Mouse (Mus musculus): ENCODE data around the gene Asic5. TPM values are rescaled to one million over a fixed set of nuclear protein-coding genes. Genes with fewer than 3 reads are reported as not detected.

Asic5 gene
- polyA plus RNA-seq, 1 experiment from 2014 or later: not detected

- Histone ChIP-seq H3K4me3 (no peak within 1 kb of the TSS), H3K9ac (no peak within 1 kb of the TSS), H3K9me3 (replicated peaks) (no peaks in the 10 kb centered on the region), H3K4me2 (no peak within 1 kb of the TSS), H3K27me3 (replicated peaks) (no peaks in the 10 kb centered on the region), H3K27ac (no peak within 1 kb of the TSS), H3K36me3 (no peaks in the 10 kb centered on the region), H3K4me1 (no peaks in the 10 kb centered on the region)
- ATAC-seq: no peak
Observed at GRCm38 (mm10) chr3:81976102-81976501, 6.0 kb upstream of the Asic5 start, which contains the start of gene Tdo2. TSS of gene Tdo2 (minus strand) at chr3:81976202.

- Histone ChIP-seq H3K9me3 (replicated peaks) (no peaks in the 10 kb centered on the region), H3K36me3 (no peaks in the 10 kb centered on the region), H3K4me3 (no peak overlapping the region), H3K27ac (no peak overlapping the region), H3K4me2 (no peak overlapping the region), H3K4me1 (no peaks in the 10 kb centered on the region), H3K9ac (no peak overlapping the region), H3K27me3 (replicated peaks) (no peaks in the 10 kb centered on the region)
- 75% methylated on average over 5 of the region's 5 CpGs for WGBS (ENCODE audit: insufficient replicate concordance)
- ATAC-seq: no peak
Observed at GRCm38 (mm10) chr3:81981576-81981975, 514 bp upstream of the Asic5 start.

- WGBS (ENCODE audit: insufficient replicate concordance): 61% methylated on average over 8 of the region's 8 CpGs
- H3K27ac ChIP-seq: no peak overlapping the region
- no peaks in the 10 kb centered on the region for H3K9me3 ChIP-seq (replicated peaks)
- H3K9ac ChIP-seq: no peak overlapping the region
- H3K4me1 ChIP-seq: no peaks in the 10 kb centered on the region
- no peaks in the 10 kb centered on the region for H3K36me3 ChIP-seq
- H3K4me2 ChIP-seq: no peak overlapping the region
- no peak overlapping the region for H3K4me3 ChIP-seq
- H3K27me3 ChIP-seq (replicated peaks): no peaks in the 10 kb centered on the region
- ATAC-seq: no peak
Observed at GRCm38 (mm10) chr3:81983120-81983895, 1.2 kb downstream of the Asic5 start.

GRCm38 (mm10) chr3:81985100-81985499, 3.0 kb downstream of the Asic5 start:
- Histone ChIP-seq H3K4me1 (peaks cover 5% of the 10 kb centered on the region; the same call in 1 of the 2 replicates), H3K4me3 (no peak overlapping the region)
- WGBS (ENCODE audit: insufficient replicate concordance): 32% methylated on average over 1 of the region's 1 CpGs

GRCm38 (mm10) chr3:81986103-81986502, 4.0 kb downstream of the Asic5 start:
- no peak overlapping the region for H3K4me2 ChIP-seq
- no peaks in the 10 kb centered on the region for H3K36me3 ChIP-seq
- H3K27me3 ChIP-seq (replicated peaks): no peaks in the 10 kb centered on the region
- no peak overlapping the region for H3K4me3 ChIP-seq
- no peaks in the 10 kb centered on the region for H3K9me3 ChIP-seq (replicated peaks)
- H3K27ac ChIP-seq: no peak overlapping the region
- WGBS (ENCODE audit: insufficient replicate concordance): 86% methylated on average over 2 of the region's 2 CpGs
- peaks cover 5% of the 10 kb centered on the region; the same call in 1 of the 2 replicates for H3K4me1 ChIP-seq
- no peak overlapping the region for H3K9ac ChIP-seq
- no peak for ATAC-seq

More at GRCm38 (mm10) chr3:81985100-81985499, 3.0 kb downstream of the Asic5 start:
- H3K4me2 ChIP-seq: no peak overlapping the region
- H3K27ac ChIP-seq: no peak overlapping the region
- H3K27me3 ChIP-seq (replicated peaks): no peaks in the 10 kb centered on the region
- no peaks in the 10 kb centered on the region for H3K9me3 ChIP-seq (replicated peaks)
- H3K36me3 ChIP-seq: no peaks in the 10 kb centered on the region
- no peak overlapping the region for H3K9ac ChIP-seq
- no peak for ATAC-seq

- no peaks in the 10 kb centered on the region for H3K36me3 ChIP-seq
- H3K4me1 ChIP-seq: peaks cover 5% of the 10 kb centered on the region; the same call in 1 of the 2 replicates
- H3K9ac ChIP-seq: no peak overlapping the region
- H3K27ac ChIP-seq: no peak overlapping the region
- ATAC-seq: no peak
- no peak overlapping the region for H3K4me2 ChIP-seq
- H3K4me3 ChIP-seq: no peak overlapping the region
- no peaks in the 10 kb centered on the region for H3K27me3 ChIP-seq (replicated peaks)
- no peaks in the 10 kb centered on the region for H3K9me3 ChIP-seq (replicated peaks)
- 89% methylated on average over 3 of the region's 3 CpGs for WGBS (ENCODE audit: insufficient replicate concordance)
Observed at GRCm38 (mm10) chr3:81987628-81988027, 5.5 kb downstream of the Asic5 start.

GRCm38 (mm10) chr3:81989692-81990141, 7.6 kb downstream of the Asic5 start:
- 10% methylated on average over 2 of the region's 2 CpGs for WGBS (ENCODE audit: insufficient replicate concordance)
- no peak for ATAC-seq
- H3K27me3 ChIP-seq (replicated peaks): no peaks in the 10 kb centered on the region
- H3K4me1 ChIP-seq: peaks cover 5% of the 10 kb centered on the region; the same call in 1 of the 2 replicates
- H3K4me2 ChIP-seq: no peak overlapping the region
- H3K9me3 ChIP-seq (replicated peaks): no peaks in the 10 kb centered on the region
- H3K9ac ChIP-seq: no peak overlapping the region
- H3K27ac ChIP-seq: no peak overlapping the region
- no peaks in the 10 kb centered on the region for H3K36me3 ChIP-seq
- H3K4me3 ChIP-seq: no peak overlapping the region

- Histone ChIP-seq H3K27ac (no peak overlapping the region), H3K4me2 (no peak overlapping the region), H3K4me3 (no peak overlapping the region), H3K36me3 (no peaks in the 10 kb centered on the region), H3K9me3 (replicated peaks) (no peaks in the 10 kb centered on the region), H3K4me1 (peaks cover 5% of the 10 kb centered on the region; the same call in 1 of the 2 replicates), H3K27me3 (replicated peaks) (no peaks in the 10 kb centered on the region), H3K9ac (no peak overlapping the region)
- ATAC-seq: no peak
- 49% methylated on average over 3 of the region's 3 CpGs for WGBS (ENCODE audit: insufficient replicate concordance)
Observed at GRCm38 (mm10) chr3:81990531-81990930, 8.4 kb downstream of the Asic5 start.

GRCm38 (mm10) chr3:81995371-81995770, 13.3 kb downstream of the Asic5 start:
- Histone ChIP-seq H3K4me3 (no peak overlapping the region), H3K27ac (no peak overlapping the region), H3K4me1 (no peaks in the 10 kb centered on the region), H3K36me3 (no peaks in the 10 kb centered on the region), H3K9me3 (replicated peaks) (no peaks in the 10 kb centered on the region), H3K9ac (no peak overlapping the region), H3K27me3 (replicated peaks) (no peaks in the 10 kb centered on the region), H3K4me2 (no peak overlapping the region)
- 27% methylated on average over 4 of the region's 4 CpGs for WGBS (ENCODE audit: insufficient replicate concordance)
- no peak for ATAC-seq

- Histone ChIP-seq H3K9me3 (replicated peaks) (no peaks in the 10 kb centered on the region), H3K4me1 (no peaks in the 10 kb centered on the region), H3K27me3 (replicated peaks) (no peaks in the 10 kb centered on the region), H3K36me3 (no peaks in the 10 kb centered on the region), H3K4me2 (no peak overlapping the region), H3K9ac (no peak overlapping the region), H3K4me3 (no peak overlapping the region), H3K27ac (no peak overlapping the region)
- no peak for ATAC-seq
- WGBS (ENCODE audit: insufficient replicate concordance): 5% methylated on average over 1 of the region's 1 CpGs
Observed at GRCm38 (mm10) chr3:81995988-81996387, 13.9 kb downstream of the Asic5 start.

GRCm38 (mm10) chr3:82007002-82007401, 24.9 kb downstream of the Asic5 start:
- H3K9ac ChIP-seq: no peak overlapping the region
- no peaks in the 10 kb centered on the region for H3K9me3 ChIP-seq (replicated peaks)
- H3K27ac ChIP-seq: no peak overlapping the region
- no peaks in the 10 kb centered on the region for H3K4me1 ChIP-seq
- no peaks in the 10 kb centered on the region for H3K36me3 ChIP-seq
- ATAC-seq: no peak
- WGBS (ENCODE audit: insufficient replicate concordance): 78% methylated on average over 1 of the region's 1 CpGs
- H3K4me2 ChIP-seq: no peak overlapping the region
- H3K4me3 ChIP-seq: no peak overlapping the region
- no peaks in the 10 kb centered on the region for H3K27me3 ChIP-seq (replicated peaks)

GRCm38 (mm10) chr3:82014148-82014703, 32.1 kb downstream of the Asic5 start:
- no peak for ATAC-seq
- H3K4me1 ChIP-seq: no peaks in the 10 kb centered on the region
- H3K27me3 ChIP-seq (replicated peaks): no peaks in the 10 kb centered on the region
- no peak overlapping the region for H3K4me2 ChIP-seq
- no peak overlapping the region for H3K4me3 ChIP-seq
- no peak overlapping the region for H3K27ac ChIP-seq
- H3K9me3 ChIP-seq (replicated peaks): no peaks in the 10 kb centered on the region
- WGBS (ENCODE audit: insufficient replicate concordance): 67% methylated on average over 7 of the region's 7 CpGs
- no peaks in the 10 kb centered on the region for H3K36me3 ChIP-seq
- H3K9ac ChIP-seq: no peak overlapping the region
